Mouse (Mus musculus): ENCODE results near the gene Nup214.

Gene Nup214

GRCm38 (mm10) chr2:32043836-32044235, 69.6 kb downstream of the Nup214 start:
- no peak for DNase-seq (ENCODE audit: low spot score in 2 of 2)

GRCm38 (mm10) chr2:32045375-32045774, 71.1 kb downstream of the Nup214 start:
- no peak for DNase-seq (ENCODE audit: low spot score in 2 of 2)

GRCm38 (mm10) chr2:32046009-32046408, 71.8 kb downstream of the Nup214 start:
- DNase-seq (ENCODE audit: low spot score in 2 of 2): no peak

- no peak for DNase-seq (ENCODE audit: low spot score in 2 of 2)
Observed at GRCm38 (mm10) chr2:32047323-32047722, 73.1 kb downstream of the Nup214 start.

- no peak for DNase-seq (ENCODE audit: low spot score in 2 of 2)
Observed at GRCm38 (mm10) chr2:32051791-32052190, 77.6 kb downstream of the Nup214 start.

GRCm38 (mm10) chr2:32052418-32052817, 78.2 kb downstream of the Nup214 start:
- DNase-seq (ENCODE audit: low spot score in 2 of 2): no peak

GRCm38 (mm10) chr2:32055357-32055965, 81.2 kb downstream of the Nup214 start:
- DNase-seq (ENCODE audit: low spot score in 2 of 2): no peak

GRCm38 (mm10) chr2:32056524-32056923, 82.3 kb downstream of the Nup214 start:
- DNase-seq (ENCODE audit: low spot score in 2 of 2): no peak

- DNase-seq (ENCODE audit: low spot score in 2 of 2): no peak
Observed at GRCm38 (mm10) chr2:32057360-32057759, 83.1 kb downstream of the Nup214 start.

GRCm38 (mm10) chr2:32057794-32058193, 83.6 kb downstream of the Nup214 start:
- no peak for DNase-seq (ENCODE audit: low spot score in 2 of 2)

- no peak for DNase-seq (ENCODE audit: low spot score in 2 of 2)
Observed at GRCm38 (mm10) chr2:32058241-32058640, 84.0 kb downstream of the Nup214 start.

- no peak for DNase-seq (ENCODE audit: low spot score in 2 of 2)
Observed at GRCm38 (mm10) chr2:32058716-32059115, 84.5 kb downstream of the Nup214 start.

- no peak for DNase-seq (ENCODE audit: low spot score in 2 of 2)
Observed at GRCm38 (mm10) chr2:32059613-32060012, 85.4 kb downstream of the Nup214 start.

- DNase-seq (ENCODE audit: low spot score in 2 of 2): no peak
Observed at GRCm38 (mm10) chr2:32060228-32060805, 86.1 kb downstream of the Nup214 start.

GRCm38 (mm10) chr2:32061189-32061588, 87.0 kb downstream of the Nup214 start:
- DNase-seq (ENCODE audit: low spot score in 2 of 2): no peak

- DNase-seq (ENCODE audit: low spot score in 2 of 2): no peak
Observed at GRCm38 (mm10) chr2:32061722-32062505, 87.7 kb downstream of the Nup214 start.

GRCm38 (mm10) chr2:32062626-32063410, 88.6 kb downstream of the Nup214 start:
- no peak for DNase-seq (ENCODE audit: low spot score in 2 of 2)

- DNase-seq (ENCODE audit: low spot score in 2 of 2): no peak
Observed at GRCm38 (mm10) chr2:32063451-32064151, 89.4 kb downstream of the Nup214 start.

GRCm38 (mm10) chr2:32064913-32065312, 90.7 kb downstream of the Nup214 start:
- DNase-seq (ENCODE audit: low spot score in 2 of 2): no peak

GRCm38 (mm10) chr2:32065371-32065791, 91.1 kb downstream of the Nup214 start:
- no peak for DNase-seq (ENCODE audit: low spot score in 2 of 2)

GRCm38 (mm10) chr2:32066005-32066404, 91.8 kb downstream of the Nup214 start:
- no peak for DNase-seq (ENCODE audit: low spot score in 2 of 2)
